Mouse (Mus musculus) right cerebral cortex, adult 18-20 months (tissue): Measurements from ENCODE around the gene Sbk2.
A peak's percentile ranks its signal among the peaks of the same experiment; 100 is the strongest.

Source experiments
- DNase-seq: peaks from one replicate; pipeline ENCODE4 v3.0.0; 2022; ENCODE audit warnings: mixed read lengths

Gene Sbk2

GRCm38 (mm10) chr7:4920976-4921823 is 43.0 kb downstream of the Sbk2 start:
- no peak for DNase-seq

- no peak for DNase-seq
Measured at GRCm38 (mm10) chr7:4920496-4920895, 43.7 kb downstream of the Sbk2 start.

GRCm38 (mm10) chr7:4919971-4920370 is 44.2 kb downstream of the Sbk2 start:
- no peak for DNase-seq

GRCm38 (mm10) chr7:4919096-4919495 is 45.1 kb downstream of the Sbk2 start:
- no peak for DNase-seq

- DNase-seq, result no peak
Measured at GRCm38 (mm10) chr7:4918681-4919080, 45.5 kb downstream of the Sbk2 start.

- DNase-seq, result no peak
Measured at GRCm38 (mm10) chr7:4917494-4917893, 46.7 kb downstream of the Sbk2 start.

- peak; percentile 47 for DNase-seq
Measured at GRCm38 (mm10) chr7:4915669-4916416, 48.4 kb downstream of the Sbk2 start.

GRCm38 (mm10) chr7:4915007-4915665 is 49.1 kb downstream of the Sbk2 start, which contains the start of gene Zfp628:
Gene Zfp628 (plus strand): TSS chr7:4915217.
- peak; percentile 95 for DNase-seq

- no peak for DNase-seq
Measured at GRCm38 (mm10) chr7:4912248-4912647, 52.0 kb downstream of the Sbk2 start.

- DNase-seq, result no peak
Measured at GRCm38 (mm10) chr7:4911561-4911960, 52.6 kb downstream of the Sbk2 start.

- no peak for DNase-seq
Measured at GRCm38 (mm10) chr7:4906466-4906950, 57.7 kb downstream of the Sbk2 start, which contains the start of gene Gm36210. Gene Gm36210 (minus strand): TSS chr7:4906516.

- DNase-seq, result no peak
Measured at GRCm38 (mm10) chr7:4902404-4902803, 61.8 kb downstream of the Sbk2 start.

GRCm38 (mm10) chr7:4901171-4901570 is 63.0 kb downstream of the Sbk2 start:
- no peak for DNase-seq

GRCm38 (mm10) chr7:4900523-4900851 is 63.7 kb downstream of the Sbk2 start:
- no peak for DNase-seq

- DNase-seq, result no peak
Measured at GRCm38 (mm10) chr7:4899649-4900522, 64.3 kb downstream of the Sbk2 start.

GRCm38 (mm10) chr7:4898851-4899648 is 65.2 kb downstream of the Sbk2 start:
- no peak for DNase-seq

GRCm38 (mm10) chr7:4895186-4895585 is 69.0 kb downstream of the Sbk2 start:
- DNase-seq, result no peak
